Mouse (Mus musculus) MN1 (cell line): ENCODE results near the gene Trmt112.

Experiments used
- DNase-seq: peaks from one replicate; pipeline ENCODE4 v3.0.0-alpha.2; 2016; ENCODE audit warnings: low spot score

Trmt112 gene

DNA sequence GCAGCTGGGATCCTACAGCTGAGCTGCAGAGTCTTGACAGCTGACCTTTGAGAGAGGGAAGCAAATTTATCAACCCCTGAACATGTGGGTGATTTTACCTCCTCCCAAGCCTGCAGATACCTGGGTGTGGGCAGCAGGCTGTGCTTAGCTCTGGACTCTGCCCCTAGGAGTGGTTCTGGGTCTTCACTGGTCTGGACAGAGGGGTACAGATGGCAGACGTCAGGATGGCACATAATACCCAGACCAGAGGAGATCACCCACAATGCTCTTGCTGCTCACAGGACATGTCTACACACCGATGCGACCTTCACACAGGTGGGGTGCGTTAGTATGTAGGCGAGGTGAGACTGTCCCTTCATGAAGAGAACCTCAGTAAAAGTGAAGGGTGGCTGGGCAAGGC is 40.0 kb downstream of the Trmt112 start:
- DNase-seq, result no peak

DNA sequence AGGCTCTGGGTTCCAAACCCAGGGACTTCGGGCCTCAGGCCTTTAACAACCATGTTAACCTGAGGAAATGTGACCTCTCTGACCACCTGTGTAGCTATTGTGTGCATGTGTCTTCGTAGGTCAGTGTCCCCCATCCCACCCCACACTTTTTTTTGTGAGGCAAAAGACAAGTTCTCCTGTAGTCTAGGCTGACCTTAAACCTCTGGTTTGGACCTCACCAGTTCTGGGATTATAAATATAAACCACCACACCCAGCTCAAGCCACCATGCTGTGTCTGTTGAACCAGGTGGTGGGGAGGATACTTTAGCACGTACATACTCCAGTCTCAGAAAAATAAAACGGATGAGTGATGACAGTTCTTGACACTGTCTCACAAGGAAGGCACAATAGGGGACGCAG is 40.5 kb downstream of the Trmt112 start:
- DNase-seq, result no peak

DNA sequence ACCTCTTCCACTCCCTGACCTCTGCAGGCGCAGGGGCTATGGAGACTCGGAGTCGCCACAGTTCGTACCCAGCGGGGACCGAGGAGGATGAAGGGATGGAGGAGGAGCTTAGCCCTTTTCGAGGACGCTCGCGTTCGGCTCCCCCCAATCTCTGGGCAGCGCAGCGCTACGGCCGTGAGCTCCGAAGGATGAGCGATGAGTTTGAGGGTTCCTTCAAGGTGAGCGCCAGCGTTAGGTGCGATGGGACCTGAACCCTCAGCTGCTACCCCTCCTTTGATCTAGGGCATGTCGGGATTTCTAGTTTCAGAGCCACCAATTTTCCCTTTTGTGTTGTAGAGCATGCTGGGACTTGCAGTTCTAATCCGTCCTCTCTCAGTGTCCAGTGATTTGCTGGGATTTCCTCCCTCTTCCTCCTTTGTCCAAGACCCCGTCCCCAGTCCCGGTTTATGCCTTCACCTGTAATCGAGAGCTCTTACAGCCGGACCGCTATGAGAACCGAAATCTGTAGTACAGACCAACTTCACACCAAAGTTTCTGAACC is 41.2 kb downstream of the Trmt112 start:
- peak; percentile 25 for DNase-seq

DNA sequence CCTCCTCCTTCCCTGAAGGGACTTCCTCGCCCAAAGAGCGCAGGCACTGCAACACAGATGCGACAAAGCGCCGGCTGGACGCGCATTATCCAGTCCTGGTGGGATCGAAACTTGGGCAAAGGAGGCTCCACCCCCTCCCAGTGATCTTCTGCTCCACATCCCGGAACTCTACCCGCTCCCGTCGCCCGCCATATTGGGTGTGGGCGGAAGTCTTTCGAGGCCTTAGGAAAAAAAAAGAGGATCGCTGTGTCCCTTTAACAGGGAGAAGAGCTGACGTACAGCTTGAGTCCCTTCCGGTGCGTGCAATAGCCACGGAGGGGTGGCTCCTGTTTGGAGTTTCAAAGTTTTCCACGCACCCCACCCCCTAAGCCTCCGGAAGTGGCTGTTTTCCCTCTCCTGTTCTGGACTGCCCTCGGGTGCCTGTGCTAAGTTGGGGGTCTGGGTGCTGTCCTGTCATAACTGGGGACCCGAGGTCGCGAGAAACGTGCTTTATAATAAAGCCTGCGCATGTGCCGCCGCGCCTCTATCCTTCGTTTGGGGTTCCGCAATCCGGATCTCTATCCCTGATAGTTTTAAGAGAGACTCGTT is 42.0 kb downstream of the Trmt112 start:
- peak; percentile 92 for DNase-seq

DNA sequence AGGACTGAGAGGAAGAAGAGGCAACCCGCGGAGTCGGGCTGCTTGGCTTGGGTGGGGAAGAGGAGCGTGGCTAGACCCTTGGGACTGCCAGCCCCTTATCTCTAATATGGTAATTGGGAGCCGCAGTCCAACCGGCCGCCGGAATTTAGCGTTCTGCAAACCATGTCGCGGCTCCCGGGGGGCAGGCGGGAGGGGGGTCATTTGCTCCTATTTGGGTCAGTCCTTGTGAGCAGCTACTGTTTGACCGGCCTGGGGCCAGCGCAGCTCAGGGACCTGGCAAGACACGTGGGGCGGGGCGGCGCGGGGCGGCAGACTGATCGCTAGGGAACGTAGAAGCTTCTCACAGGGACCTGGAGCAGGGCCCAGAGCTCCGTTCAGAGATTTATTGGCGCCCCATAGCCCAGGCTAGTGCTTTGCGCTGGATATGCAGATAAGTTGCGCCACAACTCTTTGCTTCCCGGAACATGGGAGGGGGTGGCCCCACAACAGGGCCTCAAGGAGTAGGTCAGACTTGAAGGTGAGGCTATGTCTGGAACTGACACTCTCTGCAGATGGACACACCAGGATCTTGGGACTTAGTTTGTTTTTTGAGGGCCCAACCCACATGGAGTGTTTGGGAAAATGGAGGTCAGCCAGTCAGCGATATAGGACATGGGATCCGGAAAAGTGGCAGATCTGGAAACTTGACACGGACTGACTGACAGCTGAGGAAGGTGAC is 42.7 kb downstream of the Trmt112 start:
- DNase-seq, result peak; percentile 74

DNA sequence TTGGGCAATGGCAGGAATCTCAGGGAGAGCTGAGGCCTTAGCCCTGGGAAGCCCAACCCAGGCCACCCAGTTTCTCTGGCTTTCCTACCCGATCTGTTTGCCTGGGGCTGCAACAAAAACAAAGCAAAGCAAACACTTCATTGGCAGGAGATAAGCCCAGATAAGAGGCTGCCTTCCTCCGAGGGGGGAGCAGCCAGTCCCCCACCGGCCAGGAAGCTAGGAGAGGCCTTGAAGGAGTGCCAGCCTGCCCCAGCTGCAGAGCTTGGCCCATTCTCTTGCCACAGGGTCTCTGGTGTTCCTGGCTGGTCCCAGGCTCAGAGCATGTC is 43.2 kb downstream of the Trmt112 start:
- no peak for DNase-seq

DNA sequence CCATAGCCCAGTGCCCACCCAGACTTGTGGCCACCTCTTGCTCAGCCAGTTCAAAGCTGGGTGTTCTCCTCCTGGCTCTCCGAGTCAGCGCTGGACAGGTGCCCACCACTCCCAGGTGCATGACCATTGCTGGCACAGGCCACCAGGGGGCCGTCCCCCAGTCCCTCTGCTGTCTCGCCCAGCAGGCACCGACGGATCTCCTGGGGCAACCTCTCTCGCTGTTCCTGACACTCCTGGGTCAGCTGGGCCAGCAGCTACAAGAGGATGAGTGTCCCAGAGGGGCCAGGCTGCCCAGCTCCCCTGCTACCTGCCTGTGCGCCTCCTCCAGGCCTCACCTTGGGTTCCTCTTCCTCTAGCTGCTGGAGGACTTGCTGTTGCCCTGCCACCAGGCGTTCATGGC is 44.5 kb downstream of the Trmt112 start:
- peak; percentile 47 for DNase-seq

DNA sequence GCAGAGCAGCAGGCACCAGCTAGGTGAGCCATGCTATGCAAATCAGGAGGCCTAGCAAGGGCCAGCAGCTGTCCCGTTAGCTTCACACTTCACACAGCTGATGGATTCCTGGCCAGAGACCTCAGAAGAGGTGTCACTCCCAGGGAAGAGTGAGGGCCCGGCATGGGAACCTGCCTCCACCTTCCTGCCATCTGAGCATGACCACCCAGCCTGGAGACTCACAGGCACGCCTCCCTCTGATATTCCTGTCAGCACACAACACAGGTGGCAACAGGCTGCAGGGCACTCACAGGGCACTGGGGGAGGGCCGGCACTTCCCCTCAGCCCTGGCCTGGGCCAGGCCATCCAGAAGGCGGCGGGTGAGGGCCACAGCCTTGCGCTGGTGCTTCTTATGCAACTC is 45.9 kb downstream of the Trmt112 start:
- DNase-seq, result no peak

DNA sequence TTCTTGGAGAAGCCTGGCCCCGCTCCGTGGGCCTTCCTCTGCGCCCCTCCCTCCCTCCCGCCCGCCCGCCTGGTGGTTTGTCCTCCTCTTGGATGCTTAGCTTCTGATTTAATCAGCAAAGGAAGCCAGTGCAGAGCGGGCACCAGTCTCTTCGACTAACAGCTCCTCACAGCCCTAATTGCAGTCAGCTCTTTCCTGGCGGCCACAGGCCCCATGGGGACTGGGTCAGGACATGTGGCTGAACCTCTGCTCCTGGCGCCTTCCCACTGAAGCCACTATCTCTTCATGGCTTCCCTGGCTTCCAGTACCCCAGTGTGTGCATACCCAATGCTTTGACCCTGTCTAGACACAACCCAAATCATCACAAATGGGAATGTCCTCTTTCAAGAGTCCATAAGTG is 47.0 kb downstream of the Trmt112 start:
- DNase-seq, result peak; percentile 75
